Mouse (Mus musculus) MEL (cell line): Measurements from ENCODE around the gene Fbrsl1. TPM values are rescaled to one million over a fixed set of nuclear protein-coding genes. Genes with fewer than 3 reads are reported as not detected.
A peak's percentile ranks its signal among the peaks of the same experiment; 100 is the strongest.

Experiments
- DNase-seq: peaks from one replicate; pipeline ENCODE4 v3.0.0; 2011; ENCODE audit warnings: low read depth, low spot score
- H3K27ac ChIP-seq: 2 replicates; pipeline ENCODE4 v1.5.1; 2012; ENCODE audit warnings: low read depth, mild to moderate bottlenecking, control low read depth, low read length, moderate library complexity; ENCODE audit not compliant: control insufficient read depth
- H3K27me3 ChIP-seq, 2 experiments: fragments of 150-350 bp in 1 of 2; sonication (generic) in 1 of 2; 2 replicates each; pipeline ENCODE4 v1.6.1; 2012; ENCODE audit warnings: low read length in 2 of 2, mild to moderate bottlenecking in 2 of 2, improper control_type of control experiment in 1 of 2, moderate library complexity in 1 of 2; ENCODE audit not compliant: insufficient read depth in 2 of 2, control insufficient read depth in 1 of 2
- H3K36me3 ChIP-seq, 2 experiments: 2 replicates each; pipeline ENCODE4 v1.6.1; 2012 to 2014; ENCODE audit warnings: low read length in 2 of 2, improper control_type of control experiment in 1 of 2, inconsistent platforms in 1 of 2, mild to moderate bottlenecking in 1 of 2; ENCODE audit not compliant: insufficient read depth in 2 of 2, control insufficient read depth in 1 of 2
- H3K4me1 ChIP-seq, 2 experiments: fragments of 150-350 bp in 1 of 2; sonication (generic) in 1 of 2; 2 replicates each; pipeline ENCODE4 v1.6.1; 2012; ENCODE audit warnings: low read length in 2 of 2, improper control_type of control experiment in 1 of 2, mild to moderate bottlenecking in 1 of 2; ENCODE audit not compliant: insufficient read depth in 2 of 2, control insufficient read depth in 1 of 2
- H3K4me3 ChIP-seq, 2 experiments: fragments of 150-350 bp in 1 of 2; sonication (generic) in 1 of 2; 2 replicates each; pipeline ENCODE4 v1.5.1; 2012; ENCODE audit warnings: low read depth in 2 of 2, low read length in 2 of 2, mild to moderate bottlenecking in 2 of 2, moderate library complexity in 2 of 2, control low read depth in 1 of 2, improper control_type of control experiment in 1 of 2; ENCODE audit not compliant: control insufficient read depth in 1 of 2, insufficient read depth in 1 of 2
- H3K79me2 ChIP-seq: 2 replicates; pipeline ENCODE4 v1.6.1; 2012; ENCODE audit warnings: mild to moderate bottlenecking, low read length, moderate library complexity; ENCODE audit not compliant: control insufficient read depth, poor library complexity, insufficient read depth
- H3K9ac ChIP-seq: 2 replicates; pipeline ENCODE4 v1.6.1; 2012; ENCODE audit warnings: low read depth, mild to moderate bottlenecking, control low read depth, low read length, moderate library complexity; ENCODE audit not compliant: control insufficient read depth, poor library complexity, severe bottlenecking
- H3K9me3 ChIP-seq: fragments of 150-350 bp; sonication (generic); replicated peaks from 2 replicates; pipeline ENCODE4 v1.6.1; 2012; ENCODE audit warnings: mild to moderate bottlenecking, low read length, improper control_type of control experiment, moderate library complexity; ENCODE audit not compliant: insufficient read depth
- CHD1 ChIP-seq: IDR thresholded peaks from 2 replicates; pipeline ENCODE4 v1.6.1; 2012; ENCODE audit warnings: low read depth, mild to moderate bottlenecking, inconsistent platforms, low read length, improper control_type of control experiment
- E2F4 ChIP-seq: IDR thresholded peaks from 2 replicates; pipeline ENCODE4 v1.6.1; 2011; ENCODE audit warnings: low read depth, low read length, improper control_type of control experiment, borderline replicate concordance
- MAFK ChIP-seq: IDR thresholded peaks from 2 replicates; pipeline ENCODE4 v1.6.1; 2011; ENCODE audit warnings: low read depth, mild to moderate bottlenecking, low read length, improper control_type of control experiment, borderline replicate concordance
- MAX ChIP-seq: IDR thresholded peaks from 2 replicates; pipeline ENCODE4 v1.6.1; 2011; ENCODE audit warnings: low read length, improper control_type of control experiment
- MAZ ChIP-seq: IDR thresholded peaks from 2 replicates; pipeline ENCODE4 v1.6.1; 2012; ENCODE audit warnings: low read depth, mild to moderate bottlenecking, inconsistent platforms, low read length, improper control_type of control experiment
- MXI1 ChIP-seq: IDR thresholded peaks from 2 replicates; pipeline ENCODE4 v1.6.1; 2011; ENCODE audit warnings: mild to moderate bottlenecking, low read depth, low read length, improper control_type of control experiment
- MYB ChIP-seq: IDR thresholded peaks from 2 replicates; pipeline ENCODE4 v1.6.1; 2011; ENCODE audit warnings: mild to moderate bottlenecking, low read depth, low read length, improper control_type of control experiment
- POLR2A ChIP-seq, 2 experiments: IDR thresholded peaks; 2 replicates each; pipeline ENCODE4 v1.6.1; 2011 to 2012; ENCODE audit warnings: low read length in 2 of 2, mild to moderate bottlenecking in 2 of 2, control low read depth in 1 of 2, improper control_type of control experiment in 1 of 2, low read depth in 1 of 2, moderate library complexity in 1 of 2; ENCODE audit not compliant: control insufficient read depth in 1 of 2, insufficient read depth in 1 of 2, poor library complexity in 1 of 2
- POLR2AphosphoS2 ChIP-seq: IDR thresholded peaks from 2 replicates; pipeline ENCODE4 v1.6.1; 2011; ENCODE audit warnings: low read length, improper control_type of control experiment
- POLR2AphosphoS5 ChIP-seq: IDR thresholded peaks from 2 replicates; pipeline ENCODE4 v1.6.1; 2012; ENCODE audit warnings: low read depth, borderline replicate concordance, mild to moderate bottlenecking, inconsistent platforms, low read length, moderate library complexity, mixed read lengths
- RAD21 ChIP-seq: IDR thresholded peaks from 2 replicates; pipeline ENCODE4 v1.6.1; 2011; ENCODE audit warnings: mild to moderate bottlenecking, low read depth, low read length, improper control_type of control experiment
- SIN3A ChIP-seq: IDR thresholded peaks from 2 replicates; pipeline ENCODE4 v1.6.1; 2012; ENCODE audit warnings: low read length, improper control_type of control experiment, inconsistent platforms
- TAL1 ChIP-seq: IDR thresholded peaks from 2 replicates; pipeline ENCODE4 v1.6.1; 2012; ENCODE audit warnings: mild to moderate bottlenecking, inconsistent platforms, low read length, moderate library complexity, mixed read lengths
- ZC3H11A ChIP-seq: IDR thresholded peaks from 2 replicates; pipeline ENCODE4 v1.6.1; 2012; ENCODE audit warnings: low read depth, mild to moderate bottlenecking, inconsistent platforms, low read length, improper control_type of control experiment
- ZKSCAN1 ChIP-seq: IDR thresholded peaks from 2 replicates; pipeline ENCODE4 v1.6.1; 2012; ENCODE audit warnings: low read depth, mild to moderate bottlenecking, inconsistent platforms, low read length, improper control_type of control experiment, moderate library complexity
- ZMIZ1 ChIP-seq: IDR thresholded peaks from 2 replicates; pipeline ENCODE4 v1.6.1; 2012; ENCODE audit warnings: low read depth, mild to moderate bottlenecking, inconsistent platforms, low read length, improper control_type of control experiment, moderate library complexity
- polyA plus RNA-seq, 2 experiments: library from polyadenylated mRNA; stranded (reverse) in 1 of 2; unstranded in 1 of 2; fragments of >175 nt in 1 of 2; fragments of >200 nt in 1 of 2; gene quantifications; 2 replicates each; pipeline versions ENCODE4 v1.2.1 to v1.2.4; 2012; ENCODE audit warnings: low replicate concordance in 2 of 2, low read depth in 1 of 2; ENCODE audit not compliant: insufficient read length in 2 of 2, insufficient read depth in 1 of 2, missing spikeins in 1 of 2
- total RNA-seq: library from RNA; depleted of rRNA; stranded (reverse); fragments of 300-350 nt; gene quantifications from 2 replicates; pipeline ENCODE4 v1.2.3, GENCODE M21; 2012

The Fbrsl1 gene
- total and polyA plus RNA-seq, 3 experiments = 12.7 to 56.1 TPM; not detected in 1

GRCm38 (mm10) chr5:110447720-110448435 is 425 bp downstream of the Fbrsl1 start:
- no peaks in the 10 kb centered on the region for H3K9me3 ChIP-seq
- peak overlapping the region; percentile 91 for H3K9ac ChIP-seq
- TF ChIP-seq POLR2A (IDR thresholded peaks at IDR 0.05; ENCODE audit: control insufficient read depth in 1 of 2, insufficient read depth in 1 of 2, low read depth in 1 of 2, low read length in 2 of 2, poor library complexity in 1 of 2) (peak in 1 of 2 experiments; percentile 67; a peak in 1 of 4 replicates), ZKSCAN1 (no peak), MXI1 (peak; percentile 56), CHD1 (no peak)
- DNase-seq = peak; percentile 64
- H3K27me3 ChIP-seq = no peaks in the 10 kb centered on the region
- H3K79me2 ChIP-seq = peaks cover 49% of the 10 kb centered on the region
- H3K27ac ChIP-seq = peak overlapping the region; percentile 42
- H3K4me3 ChIP-seq = peak overlapping the region; percentile 79 to 98
- H3K4me1 ChIP-seq = peaks cover 5 to 18% of the 10 kb centered on the region in 2 experiments; a peak in 3 of 4 replicates
- H3K36me3 ChIP-seq = peaks cover 0 to 9% of the 10 kb centered on the region in 2 experiments; a peak in 2 of 4 replicates

GRCm38 (mm10) chr5:110444509-110444908 is 3.8 kb downstream of the Fbrsl1 start:
- no peaks in the 10 kb centered on the region for H3K9me3 ChIP-seq
- peaks cover 0 to 9% of the 10 kb centered on the region in 2 experiments; a peak in 2 of 4 replicates for H3K36me3 ChIP-seq
- H3K27me3 ChIP-seq = no peaks in the 10 kb centered on the region
- H3K9ac ChIP-seq = no peak overlapping the region
- no peak overlapping the region for H3K27ac ChIP-seq
- no peak for DNase-seq
- H3K79me2 ChIP-seq = peaks cover 75% of the 10 kb centered on the region
- no peak overlapping the region for H3K4me3 ChIP-seq
- no peak for TF ChIP-seq MAX
- H3K4me1 ChIP-seq = peaks cover 5 to 18% of the 10 kb centered on the region in 2 experiments; a peak in 3 of 4 replicates

- Histone ChIP-seq H3K4me1 (peaks cover 5 to 12% of the 10 kb centered on the region in 2 experiments; a peak in 3 of 4 replicates), H3K36me3 (peaks cover 0 to 9% of the 10 kb centered on the region in 2 experiments; a peak in 2 of 4 replicates), H3K4me3 (no peak overlapping the region), H3K79me2 (peaks cover 80% of the 10 kb centered on the region), H3K9ac (no peak overlapping the region), H3K27ac (no peak overlapping the region), H3K9me3 (no peaks in the 10 kb centered on the region), H3K27me3 (no peaks in the 10 kb centered on the region)
- TF ChIP-seq E2F4 (no peak), MYB (no peak), ZC3H11A (no peak), POLR2AphosphoS2 (no peak), TAL1 (no peak), RAD21 (no peak), SIN3A (no peak), MAFK (no peak), ZMIZ1 (no peak), POLR2AphosphoS5 (no peak), MAZ (no peak)
- no peak for DNase-seq
Measured at GRCm38 (mm10) chr5:110442966-110443590, 5.2 kb downstream of the Fbrsl1 start.
